ENCODE assay signal across 8 mouse cellular contexts in genomic region chr11:95040491-95041138, GRCm38 (mm10). TPM values are rescaled to one million over a fixed set of nuclear protein-coding genes. Genes with fewer than 3 reads are reported as not detected.
A peak's percentile ranks its signal among the peaks of the same experiment; 100 is the strongest.
DNase-seq lines count a peak whose midpoint lies in the region; ATAC-seq and TF ChIP-seq lines count a peak whose summit lies in the region.

No protein-coding gene starts in this region.

- TF ChIP-seq EP300 in MEL (IDR thresholded peaks at IDR 0.05; ENCODE audit: low read depth in 1 of 2, low read length in 2 of 2), result no peak

- H3K79me2 ChIP-seq in MEL (ENCODE audit: control insufficient read depth, insufficient read depth, low read length, poor library complexity), result no peaks in the 10 kb centered on the region

- peak overlapping the region; percentile 89 for H3K4me2 ChIP-seq in forebrain, embryonic 12.5 days

- peak overlapping the region; percentile 69 to 74 for H3K4me3 ChIP-seq in MEL (ENCODE audit: control insufficient read depth in 1 of 2, insufficient read depth in 1 of 2, low read depth in 2 of 2, low read length in 2 of 2)
- H3K4me3 ChIP-seq in brown adipose tissue, adult 24 weeks (ENCODE audit: insufficient read depth, low read depth, low read length), result peak overlapping the region; percentile 88
- peak overlapping the region; percentile 70 for H3K4me3 ChIP-seq in forebrain, embryonic 12.5 days (replicated peaks)

- no peak for TF ChIP-seq RAD21 in MEL (IDR thresholded peaks at IDR 0.05; ENCODE audit: low read depth, low read length)

- TF ChIP-seq POLR2A in MEL (IDR thresholded peaks at IDR 0.05; ENCODE audit: control insufficient read depth in 1 of 2, insufficient read depth in 1 of 2, low read depth in 1 of 2, low read length in 2 of 2, poor library complexity in 1 of 2), result no peak

- intact Hi-C loops in heart, postnatal 25 days (cut with DNase I), result no loop called here

- TF ChIP-seq CTCF in MEL (IDR thresholded peaks at IDR 0.05 in 2 of 3, conservative IDR thresholded peaks at IDR 0.05 in 1 of 3; ENCODE audit: control insufficient read depth in 1 of 3, insufficient read depth in 1 of 3, low read depth in 2 of 3, low read length in 3 of 3, poor library complexity in 1 of 3, severe bottlenecking in 1 of 3), result no peak

- peak; percentile 9; the same call in 1 of the 2 replicates for ATAC-seq in forebrain, embryonic 12.5 days (ENCODE audit: low FRiP score)
- no peak for ATAC-seq in monocyte, adult 5-6 weeks (replicated peaks; ENCODE audit: insufficient number of reproducible peaks, low FRiP score, low TSS enrichment, poor library complexity, severe bottlenecking)

- peak overlapping the region; percentile 72 for H3K9ac ChIP-seq in MEL (ENCODE audit: control insufficient read depth, low read depth, low read length, poor library complexity, severe bottlenecking)
- H3K9ac ChIP-seq in forebrain, embryonic 12.5 days, result peak overlapping the region; percentile 64

- 1% methylated on average over 20 of the region's 20 CpGs for WGBS in forebrain, embryonic 12.5 days

- no peaks in the 10 kb centered on the region; a peak in 1 of 4 replicates for H3K36me3 ChIP-seq in MEL (ENCODE audit: control insufficient read depth in 1 of 2, insufficient read depth in 2 of 2, low read length in 2 of 2)
- no peaks in the 10 kb centered on the region for H3K36me3 ChIP-seq in forebrain, embryonic 12.5 days (replicated peaks)

- H3K9me3 ChIP-seq in MEL (replicated peaks; ENCODE audit: insufficient read depth, low read length), result no peaks in the 10 kb centered on the region
- H3K9me3 ChIP-seq in forebrain, embryonic 12.5 days, result no peaks in the 10 kb centered on the region

- 0 out of 4 replicates have a peak, but pooled peaks cover 0 to 3% of the 10 kb centered on the region in 2 experiments for H3K27me3 ChIP-seq in MEL (ENCODE audit: control insufficient read depth in 1 of 2, insufficient read depth in 2 of 2, low read length in 2 of 2)
- peaks cover 8% of the 10 kb centered on the region; the same call in 1 of the 2 replicates for H3K27me3 ChIP-seq in forebrain, embryonic 12.5 days

- DNase-seq in MEL (ENCODE audit: low read depth, low spot score), result peak; percentile 46
- peak; percentile 66 for DNase-seq in heart, postnatal 25 days (ENCODE audit: low spot score)
- peak; percentile 52 to 73 for DNase-seq in layer of hippocampus, adult 8-10 months (ENCODE audit: low spot score in 2 of 2)
- DNase-seq in lung, postnatal 25 days (ENCODE audit: low spot score), result peak; percentile 84
- peak; percentile 37 for DNase-seq in retina, embryonic 14.5 days (ENCODE audit: low spot score)

- H3K27ac ChIP-seq in MEL (ENCODE audit: control insufficient read depth, low read depth, low read length), result no peak overlapping the region
- H3K27ac ChIP-seq in brown adipose tissue, adult 24 weeks (replicated peaks; ENCODE audit: low read depth, low read length), result peak overlapping the region; percentile 94
- H3K27ac ChIP-seq in forebrain, embryonic 12.5 days, result peak overlapping the region; percentile 61

- peaks cover 0 to 7% of the 10 kb centered on the region in 2 experiments; a peak in 2 of 4 replicates for H3K4me1 ChIP-seq in MEL (ENCODE audit: control insufficient read depth in 1 of 2, insufficient read depth in 2 of 2, low read length in 2 of 2)
- H3K4me1 ChIP-seq in brown adipose tissue, adult 24 weeks (ENCODE audit: control insufficient read depth, insufficient read depth, insufficient read length, low read length), result peaks cover 8% of the 10 kb centered on the region
- peaks cover 20% of the 10 kb centered on the region for H3K4me1 ChIP-seq in forebrain, embryonic 12.5 days

TF ChIP-seq in MEL, 35 proteins besides CTCF, POLR2A, EP300 and RAD21:
- TF ChIP-seq MXI1 (IDR thresholded peaks at IDR 0.05; ENCODE audit: low read depth, low read length), result no peak
- TF ChIP-seq NRF1 (IDR thresholded peaks at IDR 0.05; ENCODE audit: insufficient read depth, low read depth, low read length, poor library complexity, severe bottlenecking), result no peak
- 0 out of 2 replicates have a peak, but pooled peaks have one; percentile 16 for TF ChIP-seq UBTF (IDR thresholded peaks at IDR 0.05; ENCODE audit: borderline replicate concordance, insufficient read depth, low read depth, low read length)
- TF ChIP-seq NELFE (IDR thresholded peaks at IDR 0.05; ENCODE audit: low read depth, low read length), result no peak
- no peak for TF ChIP-seq GABPA (IDR thresholded peaks at IDR 0.05; ENCODE audit: low read depth, low read length)
- no peak for TF ChIP-seq TAL1 (IDR thresholded peaks at IDR 0.05; ENCODE audit: low read length)

RNA-seq across cellular contexts. Expression of gene Pdk2, which starts 0.5 kb away (rescaled TPM):
- 0.56 and 0.81 TPM in 2 replicates for total RNA-seq in MEL (2012; rRNA removed)
- polyA plus RNA-seq in MEL (2012; ENCODE audit: insufficient read depth in 1 of 2, insufficient read length in 2 of 2, low read depth in 1 of 2, low replicate concordance in 2 of 2, missing spikeins in 1 of 2), result 1 to 10 TPM in 1 of 2 experiments, not detected in 1; 8.0 TPM
- 224 and 274 TPM in 2 replicates for polyA plus RNA-seq in brown adipose tissue, adult 24 weeks (2012; ENCODE audit: insufficient read depth, insufficient read length, missing spikeins)
- polyA plus RNA-seq in forebrain, embryonic 12.5 days (2016; fragmentation: Nextera tagmentation; extraction: Ambion mirVana), result 17.3 and 19.4 TPM in 2 replicates
- total RNA-seq in heart, postnatal 25 days (2021), result 100 to 1,000 TPM; 377 to 397 TPM
- 100 to 1,000 TPM; 116 to 134 (median 123) TPM for total RNA-seq in layer of hippocampus, adult 8-10 months (2022)
- total RNA-seq in monocyte, adult 5-6 weeks (2017), result 2.8 to 14.5 TPM (median 4.8 TPM) in 3 replicates

RNA-seq across cellular contexts. Expression of gene Samd14, which starts 30.9 kb away (rescaled TPM):
- 35.8 and 57.6 TPM in 2 replicates for total RNA-seq in MEL (2012; rRNA removed)
- 1,000 to 10,000 TPM in 1 of 2 experiments, 100 to 1,000 TPM in 1; 101 to 1,219 TPM for polyA plus RNA-seq in MEL (2012; ENCODE audit: insufficient read depth in 1 of 2, insufficient read length in 2 of 2, low read depth in 1 of 2, low replicate concordance in 2 of 2, missing spikeins in 1 of 2)
- polyA plus RNA-seq in brown adipose tissue, adult 24 weeks (2012; ENCODE audit: insufficient read depth, insufficient read length, missing spikeins), result 0.59 and 0.67 TPM in 2 replicates
- 80.5 and 86.7 TPM in 2 replicates for polyA plus RNA-seq in forebrain, embryonic 12.5 days (2016; fragmentation: Nextera tagmentation; extraction: Ambion mirVana)
- 1 to 10 TPM; 1.2 to 1.5 TPM for total RNA-seq in heart, postnatal 25 days (2021)
- total RNA-seq in layer of hippocampus, adult 8-10 months (2022), result 10 to 100 TPM; 33.9 to 40.0 (median 36.4) TPM
- 0.38 to 1.5 TPM in 2 of 3 replicates, not detected in the other for total RNA-seq in monocyte, adult 5-6 weeks (2017)

RNA-seq across cellular contexts. Expression of gene Itga3, which starts 36.0 kb away (rescaled TPM):
- not detected in 2 replicates for total RNA-seq in MEL (2012; rRNA removed)
- not detected for polyA plus RNA-seq in MEL (2012; ENCODE audit: insufficient read depth in 1 of 2, insufficient read length in 2 of 2, low read depth in 1 of 2, low replicate concordance in 2 of 2, missing spikeins in 1 of 2)
- 2.5 and 5.0 TPM in 2 replicates for polyA plus RNA-seq in brown adipose tissue, adult 24 weeks (2012; ENCODE audit: insufficient read depth, insufficient read length, missing spikeins)
- 3.8 and 5.2 TPM in 2 replicates for polyA plus RNA-seq in forebrain, embryonic 12.5 days (2016; fragmentation: Nextera tagmentation; extraction: Ambion mirVana)
- total RNA-seq in heart, postnatal 25 days (2021), result 10 to 100 TPM; 10.8 to 11.7 TPM
- total RNA-seq in layer of hippocampus, adult 8-10 months (2022), result 10 to 100 TPM; 15.0 to 19.9 (median 17.0) TPM
- 0.75 to 1.2 TPM (median 0.97 TPM) in 3 replicates for total RNA-seq in monocyte, adult 5-6 weeks (2017)

RNA-seq across cellular contexts. Expression of gene Ppp1r9b, which starts 49.8 kb away (rescaled TPM):
- total RNA-seq in MEL (2012; rRNA removed), result 113 and 150 TPM in 2 replicates
- polyA plus RNA-seq in MEL (2012; ENCODE audit: insufficient read depth in 1 of 2, insufficient read length in 2 of 2, low read depth in 1 of 2, low replicate concordance in 2 of 2, missing spikeins in 1 of 2), result 100 to 1,000 TPM in 1 of 2 experiments, 10 to 100 TPM in 1; 47.0 to 169 TPM
- polyA plus RNA-seq in brown adipose tissue, adult 24 weeks (2012; ENCODE audit: insufficient read depth, insufficient read length, missing spikeins), result 70.8 and 83.5 TPM in 2 replicates
- 16.6 and 17.7 TPM in 2 replicates for polyA plus RNA-seq in forebrain, embryonic 12.5 days (2016; fragmentation: Nextera tagmentation; extraction: Ambion mirVana)
- 10 to 100 TPM; 45.5 to 52.6 TPM for total RNA-seq in heart, postnatal 25 days (2021)
- 100 to 1,000 TPM; 819 to 832 (median 829) TPM for total RNA-seq in layer of hippocampus, adult 8-10 months (2022)
- total RNA-seq in monocyte, adult 5-6 weeks (2017), result 127 to 216 TPM (median 141 TPM) in 3 replicates

Comparison
In these comparisons a context has a peak if more than half of its experiments do, and no peak if none do; other contexts are left out.
1. RNA of gene Samd14, which starts 30.9 kb away (total RNA-seq): 35.8 to 57.6 TPM in MEL and 33.9 to 40.0 TPM in layer of hippocampus, adult 8-10 months; 1.2 to 1.5 TPM in heart, postnatal 25 days and 0.38 to 1.5 TPM in monocyte, adult 5-6 weeks; every median in the first group is over 10 times any median in the second.
2. Peak in every context shown above with its lines, with median percentiles within 50 percentile points of each other: DNase-seq and H3K4me3 ChIP-seq.